Mouse (Mus musculus): ENCODE measurements around the gene Zfp536.

DNA sequence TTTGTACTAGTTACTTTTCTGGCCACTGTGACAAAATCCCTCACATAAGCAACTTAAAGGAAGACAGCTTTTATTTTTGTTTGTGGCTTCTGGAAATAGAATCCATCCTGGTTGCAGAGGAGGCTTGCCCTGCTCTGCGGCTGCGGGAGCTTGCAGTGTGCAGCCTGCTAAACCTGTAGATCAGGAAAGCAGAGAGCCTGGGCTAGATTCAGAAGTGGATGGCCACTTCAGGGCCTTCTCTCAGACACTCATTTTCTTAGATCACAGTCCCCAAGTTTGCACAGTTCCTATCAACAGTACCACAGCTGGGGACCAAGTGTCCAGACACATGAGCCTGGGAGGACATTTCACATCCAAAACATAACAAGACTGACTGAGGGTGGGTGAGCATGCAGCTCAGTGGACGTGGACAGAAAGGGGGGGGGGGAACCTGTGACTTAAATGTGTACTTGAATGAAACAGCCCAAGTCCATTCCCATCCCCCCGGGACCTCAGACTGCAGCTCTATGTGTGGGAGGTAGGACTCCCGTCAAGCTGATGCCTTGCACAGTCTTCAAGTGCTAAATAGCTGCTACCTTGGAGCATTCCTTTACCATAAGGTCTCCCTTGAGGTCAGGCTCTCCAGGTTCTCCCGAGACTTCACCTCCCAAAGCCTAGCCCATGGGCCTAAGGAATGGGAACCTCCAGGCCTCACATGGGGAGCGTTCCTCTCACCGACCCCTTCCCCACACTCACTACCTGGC, 262.3 kb downstream of the Zfp536 start:
- no peak for TF ChIP-seq CTCF (IDR thresholded peaks at IDR 0.05; ENCODE audit: extremely low read depth, insufficient read depth, insufficient read length, insufficient replicate concordance)
- TF ChIP-seq POLR2A (IDR thresholded peaks at IDR 0.05; ENCODE audit: low read depth, low read length), result no peak
